Mouse (Mus musculus): ENCODE measurements at regions not wholly inside any gene's neighbourhood (a gene's known extent, or its start where the extent isn't known, plus 50 kb on each side); places are given as distances from the start of the nearest gene placed in this dataset.

DNA sequence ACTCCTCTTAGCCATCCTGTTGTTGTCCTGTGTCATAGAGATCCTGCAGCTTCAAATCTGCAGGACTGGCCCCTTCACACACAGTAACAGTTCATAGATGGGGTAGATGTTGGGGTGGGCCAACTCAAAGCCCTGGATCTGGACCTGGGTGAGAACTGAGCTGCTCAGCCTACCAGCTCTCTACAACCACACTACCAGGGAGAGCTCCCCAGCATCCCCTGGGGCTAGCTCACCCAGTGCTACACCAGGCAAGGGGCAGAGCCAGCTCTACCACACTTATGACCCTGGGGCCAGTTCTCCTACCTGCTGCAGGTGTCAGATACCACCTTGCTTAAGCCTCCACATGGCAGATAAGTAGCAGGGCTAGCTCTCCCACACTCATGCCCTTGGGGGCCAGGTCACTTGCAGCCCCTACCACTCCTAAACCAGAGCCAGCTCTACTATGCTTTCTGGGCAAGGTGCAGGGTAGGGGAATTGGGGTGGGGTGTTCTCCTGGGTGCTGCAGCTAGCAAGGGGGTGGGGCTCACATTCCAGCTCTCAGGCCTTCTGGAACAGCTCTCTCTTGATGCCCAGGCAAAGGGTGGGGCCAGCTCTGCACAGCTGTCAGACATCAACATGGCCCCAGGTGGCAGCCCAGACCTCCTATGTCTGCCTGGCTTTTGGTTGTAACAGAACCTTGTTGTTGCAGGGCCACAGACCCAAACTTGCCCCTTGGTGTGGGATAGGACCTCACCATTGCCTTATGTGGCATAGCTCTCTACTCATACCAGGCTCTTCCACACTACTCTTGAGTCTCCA, 62.4 kb upstream of the Tab2 start:
- DNase-seq (ENCODE audit: low read depth) = no peak

DNA sequence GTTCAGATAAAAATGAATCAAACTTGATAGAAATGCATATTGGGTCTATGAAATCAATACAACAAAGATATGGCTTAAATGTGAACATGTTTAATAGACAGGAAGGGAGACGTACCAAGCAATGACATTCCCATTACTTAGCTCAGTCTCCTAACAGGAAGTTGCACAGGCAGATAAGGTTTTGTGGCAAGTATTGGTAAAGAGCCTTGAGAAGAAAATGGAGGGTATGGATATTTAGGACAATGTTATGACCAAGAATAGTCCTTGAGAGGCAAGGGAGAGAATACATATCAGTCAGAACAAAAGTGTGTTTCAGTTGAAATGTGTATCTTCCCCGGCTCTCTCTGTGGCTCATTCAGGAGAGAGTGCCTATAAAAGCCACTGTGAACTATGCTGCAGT, 60.7 kb upstream of the Tab2 start:
- no peak for DNase-seq (ENCODE audit: low read depth)

DNA sequence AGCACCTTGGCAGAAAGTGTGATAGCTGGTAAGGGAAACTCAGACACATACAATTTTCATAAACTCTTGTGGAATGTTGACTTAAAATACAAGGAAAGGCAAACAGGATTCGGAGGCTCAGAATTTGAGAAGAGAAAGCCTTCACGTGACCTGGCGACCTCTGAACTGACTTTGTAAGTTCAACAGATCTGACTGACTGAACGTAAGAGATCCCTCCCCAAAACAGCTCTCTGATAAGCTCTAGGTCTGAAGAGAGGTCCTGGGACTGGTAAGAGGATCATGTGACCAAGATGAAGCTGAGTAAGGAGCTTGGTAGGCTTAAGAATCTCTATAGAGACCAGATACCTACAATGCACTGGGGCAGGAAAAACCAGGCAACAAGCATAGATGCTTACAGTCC, 55.7 kb upstream of the Tab2 start:
- DNase-seq (ENCODE audit: low read depth) = no peak

DNA sequence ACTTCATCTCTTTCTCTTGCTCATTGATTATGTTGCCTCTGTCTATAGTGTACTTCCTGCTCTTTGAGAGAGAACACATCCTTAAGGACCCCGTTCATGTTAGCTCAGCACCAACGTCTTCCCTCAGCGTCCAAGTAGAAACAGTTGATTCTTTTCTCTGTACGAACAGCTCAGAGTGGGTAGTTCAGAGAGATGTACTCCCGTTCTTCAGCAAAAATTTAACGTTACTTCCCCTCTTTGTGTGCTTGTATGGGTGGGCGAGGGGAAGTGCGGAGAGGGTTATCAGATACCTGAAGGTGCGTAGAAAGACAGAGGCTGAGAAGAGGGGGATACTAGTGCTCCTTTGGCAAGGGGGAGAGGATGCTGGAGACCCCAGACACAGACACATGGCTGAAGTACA, 55.1 kb upstream of the Tab2 start:
- no peak for DNase-seq (ENCODE audit: low read depth)

DNA sequence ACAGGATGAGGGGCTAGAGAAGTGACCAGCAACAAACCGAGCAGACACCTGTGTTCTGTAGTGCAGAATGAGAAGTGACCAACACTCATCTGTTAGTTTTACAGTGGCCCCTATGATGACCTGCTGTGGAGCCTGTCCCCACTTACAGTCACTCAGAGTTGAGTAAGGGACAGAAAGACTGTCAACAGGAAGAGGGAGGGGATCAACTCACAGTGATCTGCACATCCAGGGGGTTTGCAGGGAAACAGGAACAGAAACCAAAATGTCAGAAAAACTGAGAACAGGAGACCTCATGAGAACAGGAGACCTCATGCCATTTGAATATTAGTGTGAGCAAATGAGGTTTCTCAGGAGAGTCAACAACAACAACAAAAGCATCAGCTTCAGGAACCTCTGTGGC, 53.8 kb upstream of the Tab2 start:
- no peak for DNase-seq (ENCODE audit: low read depth)

DNA sequence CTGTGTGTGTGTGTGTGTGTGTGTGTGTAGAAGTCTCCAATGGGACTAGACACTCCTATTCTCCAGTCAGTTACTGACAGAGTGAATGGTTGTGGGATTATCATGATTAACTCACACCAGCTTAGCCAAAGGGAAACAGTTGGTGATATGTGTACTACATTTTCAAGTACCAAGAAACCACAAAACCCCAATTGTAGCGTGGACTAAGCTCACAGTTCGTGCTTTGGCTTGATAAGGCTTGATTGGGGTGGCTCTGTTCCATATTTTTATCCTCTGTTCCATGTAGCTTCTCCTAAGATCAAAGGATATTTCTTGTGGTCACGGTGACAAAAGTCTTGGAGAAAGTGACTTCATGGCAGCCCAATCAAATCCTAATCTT, 51.9 kb upstream of the Tab2 start:
- DNase-seq (ENCODE audit: low read depth) = no peak

DNA sequence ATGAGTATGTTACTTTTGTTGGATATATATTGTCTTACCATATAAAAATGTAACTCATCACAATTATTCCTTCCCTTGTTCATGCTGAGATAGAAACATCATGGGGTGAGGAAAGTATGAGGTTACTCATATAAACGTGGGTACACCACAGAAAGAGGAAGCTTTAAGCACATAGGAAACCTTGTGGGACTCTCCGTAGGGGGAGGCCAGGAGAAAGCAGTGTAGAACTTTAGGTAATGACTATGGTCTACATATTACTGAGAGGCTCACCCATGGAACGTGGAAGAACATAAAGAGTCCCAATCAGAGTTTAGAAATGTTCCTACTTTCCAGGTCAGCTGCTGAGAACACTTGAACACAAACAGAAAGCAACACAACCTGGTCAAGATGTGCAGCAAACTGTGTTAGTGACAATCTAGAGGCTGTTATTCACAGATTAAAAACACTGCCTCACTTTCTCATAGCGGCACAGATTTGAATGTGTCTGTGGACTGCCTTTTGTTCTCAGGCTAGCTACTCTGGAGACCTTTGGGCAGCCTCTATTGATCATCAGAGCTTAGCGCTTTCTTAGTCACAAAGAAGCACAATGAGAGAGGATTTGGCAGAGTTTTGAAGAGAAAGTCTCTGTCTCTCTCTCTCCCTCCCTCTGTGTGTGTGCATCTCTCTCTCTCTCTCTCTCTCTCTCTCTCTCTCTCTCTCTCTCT, 51.4 kb upstream of the Tab2 start:
- DNase-seq (ENCODE audit: low read depth) = peak; percentile 17
